9 mouse cellular contexts compared by ENCODE assay signal in genomic region chr14:114854324-114855054, GRCm38 (mm10).
DNase-seq lines count a peak whose midpoint lies in the region; ATAC-seq lines count a peak whose summit lies in the region.
"Had no signal": no experiment of that assay in that cellular context is flagged by ENCODE, and none has a peak within 500 bp of the region (broad histone marks: within the 10 kb centered on the region; RNA-seq: fewer than 3 reads in every experiment).

No protein-coding gene starts in this region.

- H3K9me3 ChIP-seq in kidney, embryonic 16.5 days (ENCODE audit: low read length): no peaks in the 10 kb centered on the region
- no peaks in the 10 kb centered on the region for H3K9me3 ChIP-seq in hindbrain, embryonic 12.5 days (replicated peaks)

- H3K27ac ChIP-seq in kidney, embryonic 16.5 days (ENCODE audit: low read length): peak overlapping the region; percentile 57
- H3K27ac ChIP-seq in hindbrain, embryonic 12.5 days: peak overlapping the region; percentile 48; the same call in 1 of the 2 replicates
- H3K27ac ChIP-seq: macrophage had no signal

- ATAC-seq in kidney, embryonic 16.5 days (ENCODE audit: low FRiP score, low TSS enrichment): peak; percentile 40; the same call in 1 of the 2 replicates
- peak; percentile 70 for ATAC-seq in hindbrain, embryonic 12.5 days (ENCODE audit: low FRiP score)
- no peak for ATAC-seq in activated CD4-positive, CD25-positive, alpha-beta regulatory T cell, adult 4 months

- no peak for DNase-seq in kidney, postnatal 10 days
- DNase-seq in c-Kit-positive CD71-negative TER-119-negative erythroid progenitor cells, embryonic 14.5 days (ENCODE audit: low read depth): peak; percentile 31
- peak; percentile 57 for DNase-seq in mesoderm, embryonic 11.5 days (ENCODE audit: low read depth, low spot score)
- no peak for DNase-seq in yolk sac, embryonic 10.5 days (ENCODE audit: low spot score)
- DNase-seq in thymus, postnatal 4 days: no peak

- H3K36me3 ChIP-seq in kidney, embryonic 16.5 days (ENCODE audit: insufficient read depth, low read length): no peaks in the 10 kb centered on the region
- no peaks in the 10 kb centered on the region for H3K36me3 ChIP-seq in hindbrain, embryonic 12.5 days

- H3K4me1 ChIP-seq in kidney, embryonic 16.5 days (ENCODE audit: insufficient read depth, low read length): peaks cover 31% of the 10 kb centered on the region
- peaks cover 14% of the 10 kb centered on the region for H3K4me1 ChIP-seq in hindbrain, embryonic 12.5 days

- H3K27me3 ChIP-seq in kidney, embryonic 16.5 days (ENCODE audit: insufficient read depth, low read length): no peaks in the 10 kb centered on the region
- H3K27me3 ChIP-seq in hindbrain, embryonic 12.5 days: no peaks in the 10 kb centered on the region

- H3K4me2 ChIP-seq in kidney, embryonic 16.5 days (replicated peaks; ENCODE audit: low read depth, low read length): 0 out of 2 replicates have a peak overlapping the region, but pooled peaks have one; percentile 24
- H3K4me2 ChIP-seq in hindbrain, embryonic 12.5 days (replicated peaks): no peak overlapping the region

- 19% methylated on average over 9 of the region's 9 CpGs for WGBS in kidney, embryonic 16.5 days
- WGBS in hindbrain, embryonic 12.5 days: 23% methylated on average over 9 of the region's 9 CpGs

- H3K4me3 ChIP-seq in kidney, embryonic 16.5 days (ENCODE audit: low read length): no peak overlapping the region
- H3K4me3 ChIP-seq in hindbrain, embryonic 12.5 days: no peak overlapping the region

- no peak overlapping the region for H3K9ac ChIP-seq in kidney, embryonic 16.5 days (replicated peaks; ENCODE audit: low read length)
- H3K9ac ChIP-seq in hindbrain, embryonic 12.5 days: no peak overlapping the region

Comparison
In these comparisons a context has a peak if more than half of its experiments do, and no peak if none do; other contexts are left out.
1. DNase-seq: peak in c-Kit-positive CD71-negative TER-119-negative erythroid progenitor cells, embryonic 14.5 days (single experiment) and mesoderm, embryonic 11.5 days (single experiment); none in kidney, postnatal 10 days (single experiment), yolk sac, embryonic 10.5 days (single experiment) and thymus, postnatal 4 days (single experiment).